Mouse (Mus musculus) kidney, adult 2 months (tissue): Measurements from ENCODE around the gene Rcvrn.

Experiments
- CTCF ChIP-seq: fragments of 200-500 bp; conservative IDR thresholded peaks from 2 replicates; pipeline ENCODE4 v1.5.1; 2011; ENCODE audit warnings: low read depth, mild to moderate bottlenecking, control low read depth, low read length, moderate library complexity, mixed read lengths; ENCODE audit not compliant: insufficient read depth, insufficient read length
- POLR2A ChIP-seq: fragments of 200-500 bp; IDR thresholded peaks from one replicate; pipeline ENCODE4 v1.6.1; 2011; ENCODE audit warnings: low read depth, low read length, control low read depth

DNA sequence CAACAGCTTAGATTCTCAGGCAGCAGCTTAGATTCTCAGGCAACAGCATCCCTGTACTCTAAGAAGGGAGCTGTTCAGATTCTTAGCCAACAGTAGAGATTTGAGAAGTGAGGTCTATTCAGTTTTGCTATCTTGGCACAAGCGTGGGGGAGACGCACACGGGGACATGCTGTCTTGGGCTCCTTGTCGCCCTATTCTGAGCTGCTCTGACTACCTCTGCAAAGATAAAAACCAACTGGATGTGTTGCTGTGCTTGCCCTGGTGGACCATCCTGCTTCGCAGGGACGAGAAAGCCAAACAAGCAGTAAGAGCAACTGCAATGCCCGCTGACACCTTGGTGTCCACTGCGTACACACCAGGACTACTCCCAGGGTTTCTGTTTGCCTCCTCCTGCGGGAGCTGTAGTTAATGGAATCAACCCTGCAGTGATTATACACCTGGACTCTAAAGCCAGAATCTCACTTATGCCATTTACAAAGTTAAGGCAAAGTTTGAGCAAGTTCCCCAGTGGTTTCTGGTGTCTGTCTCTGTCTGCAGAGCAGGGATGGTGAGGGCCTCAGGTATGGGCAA is 41.5 kb upstream of the Rcvrn start:
- TF ChIP-seq CTCF (no peak), POLR2A (no peak)
